Mouse (Mus musculus): ENCODE data around the gene Arf6.

- TF ChIP-seq POLR2A (IDR thresholded peaks at IDR 0.05; ENCODE audit: borderline replicate concordance, insufficient read depth, low read length) (no peak), CTCF (IDR thresholded peaks at IDR 0.05; ENCODE audit: borderline replicate concordance, insufficient read depth, low read depth, low read length) (no peak)
These were observed 40.0 kb downstream of the Arf6 start for GRCm38 (mm10) chr12:69411936-69412335.

Data from cerebellum, adult 2 months (tissue).